Mouse (Mus musculus): ENCODE results near the gene Vps41.

Gene Vps41

GRCm38 (mm10) chr13:18797555-18797954, 80.5 kb downstream of the Vps41 start:
- DNase-seq = no peak

- DNase-seq = no peak
Measured at GRCm38 (mm10) chr13:18800434-18800833, 83.3 kb downstream of the Vps41 start.

GRCm38 (mm10) chr13:18809465-18809864, 92.4 kb downstream of the Vps41 start:
- no peak for DNase-seq

- DNase-seq = no peak
Measured at GRCm38 (mm10) chr13:18809978-18810675, 93.0 kb downstream of the Vps41 start.

GRCm38 (mm10) chr13:18824420-18825123, 107.5 kb downstream of the Vps41 start:
- no peak for DNase-seq

- DNase-seq = no peak
Measured at GRCm38 (mm10) chr13:18827029-18827428, 109.9 kb downstream of the Vps41 start.

GRCm38 (mm10) chr13:18830486-18830885, 113.4 kb downstream of the Vps41 start:
- DNase-seq = no peak

GRCm38 (mm10) chr13:18839231-18839630, 122.1 kb downstream of the Vps41 start:
- DNase-seq = no peak

GRCm38 (mm10) chr13:18840366-18840765, 123.3 kb downstream of the Vps41 start:
- DNase-seq = no peak

GRCm38 (mm10) chr13:18841019-18841418, 123.9 kb downstream of the Vps41 start:
- DNase-seq = no peak

GRCm38 (mm10) chr13:18841752-18842282, 124.7 kb downstream of the Vps41 start:
- no peak for DNase-seq

- no peak for DNase-seq
Measured at GRCm38 (mm10) chr13:18842556-18842955, 125.5 kb downstream of the Vps41 start.

- no peak for DNase-seq
Measured at GRCm38 (mm10) chr13:18843546-18843945, 126.5 kb downstream of the Vps41 start.

GRCm38 (mm10) chr13:18847386-18847785, 130.3 kb downstream of the Vps41 start:
- DNase-seq = no peak

- DNase-seq = no peak
Measured at GRCm38 (mm10) chr13:18849563-18849962, 132.5 kb downstream of the Vps41 start.

- DNase-seq = no peak
Measured at GRCm38 (mm10) chr13:18851182-18851581, 134.1 kb downstream of the Vps41 start.

GRCm38 (mm10) chr13:18852718-18853117, 135.6 kb downstream of the Vps41 start:
- DNase-seq = no peak

GRCm38 (mm10) chr13:18856026-18856802, 139.1 kb downstream of the Vps41 start:
- no peak for DNase-seq

- DNase-seq = no peak
Measured at GRCm38 (mm10) chr13:18858183-18858582, 141.1 kb downstream of the Vps41 start.

- no peak for DNase-seq
Measured at GRCm38 (mm10) chr13:18859389-18859788, 142.3 kb downstream of the Vps41 start.

- no peak for DNase-seq
Measured at GRCm38 (mm10) chr13:18868030-18868490, 151.0 kb downstream of the Vps41 start.

GRCm38 (mm10) chr13:18868825-18869224, 151.7 kb downstream of the Vps41 start:
- no peak for DNase-seq

GRCm38 (mm10) chr13:18875321-18875720, 158.2 kb downstream of the Vps41 start:
- no peak for DNase-seq
